Mouse (Mus musculus) lung, postnatal 0 days (tissue): ENCODE measurements around the gene Aldh3a2.

Experiments used
- CTCF ChIP-seq: IDR thresholded peaks from 2 replicates; pipeline ENCODE4 v1.5.1; 2016; ENCODE audit warnings: antibody characterized with exemption, mild to moderate bottlenecking
- EP300 ChIP-seq: IDR thresholded peaks from 2 replicates; pipeline ENCODE4 v1.6.1; 2016; ENCODE audit warnings: antibody characterized with exemption, mild to moderate bottlenecking, control low read depth

GRCm38 (mm10) chr11:61275106-61275505, 7.8 kb upstream of the Aldh3a2 start:
- no peak for TF ChIP-seq CTCF
- TF ChIP-seq EP300, result no peak
